Mouse (Mus musculus): ENCODE measurements at regions not wholly inside any gene's neighbourhood (a gene's known extent, or its start where the extent isn't known, plus 50 kb on each side); places are given as distances from the start of the nearest gene placed in this dataset.

GRCm38 (mm10) chr1:35551503-35551902, 516.7 kb upstream of the Hs6st1 start:
- TF ChIP-seq CTCF (IDR thresholded peaks at IDR 0.05; ENCODE audit: extremely low read depth, insufficient read length, insufficient replicate concordance, low read depth, low read length) (no peak), POLR2A (IDR thresholded peaks at IDR 0.05; ENCODE audit: low read depth, low read length) (no peak)
